Mouse (Mus musculus) heart, postnatal 0 days (tissue): ENCODE results near the gene Slc25a41.

ENCODE experiments used
- CTCF ChIP-seq: IDR thresholded peaks from 2 replicates; pipeline ENCODE4 v1.5.1; 2016; ENCODE audit warnings: antibody characterized with exemption, control low read depth, low read depth
- EP300 ChIP-seq: IDR thresholded peaks from 2 replicates; pipeline ENCODE4 v1.6.1; 2016; ENCODE audit warnings: antibody characterized with exemption, low read depth

GRCm38 (mm10) chr17:56999414-56999813, 42.0 kb downstream of the Slc25a41 start:
- TF ChIP-seq CTCF (no peak), EP300 (no peak)
